Mouse (Mus musculus): Measurements from ENCODE around the gene Dnmt3l.

- TF ChIP-seq GATA1 (IDR thresholded peaks at IDR 0.05; ENCODE audit: borderline replicate concordance, low read length) (no peak), FLI1 (IDR thresholded peaks at IDR 0.05; ENCODE audit: low read length) (no peak)
Measured at GRCm38 (mm10) chr10:78074977-78075376, 33.2 kb downstream of the Dnmt3l start.

Data from megakaryocyte, embryonic 14.5 days (primary cell).